Mouse (Mus musculus): ENCODE data around the gene Gm21698.
"Not testable (repeated sequence)": the region's sequence is repeated elsewhere in the genome, so short reads cannot be mapped to it uniquely, and the experiment has no call there.

Gm21698 gene

DNA sequence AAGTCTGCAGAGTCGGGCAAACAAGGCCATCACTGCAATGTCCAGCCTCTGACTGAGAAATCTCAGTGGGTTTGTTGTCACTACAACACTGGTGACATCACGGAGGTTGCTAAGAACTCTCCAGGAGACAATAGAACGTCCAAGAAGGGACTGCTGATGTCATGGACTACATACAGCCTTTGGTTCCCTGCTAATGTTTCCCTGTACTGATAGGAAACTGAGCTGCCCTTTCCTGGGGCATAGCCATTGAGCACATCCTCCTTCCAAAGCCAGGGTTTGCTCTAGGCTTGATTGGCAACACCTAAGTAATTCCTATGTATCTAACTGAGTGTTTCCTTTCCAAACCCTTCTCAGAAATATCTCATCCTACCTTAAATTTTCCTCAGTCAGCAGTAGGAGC lies at the start of gene Gm21698:
Gene Gm21698, minus strand, starts transcription at position 101 of the 400 bp plus-strand sequence.
- not testable (repeated sequence) for H3K9me3 ChIP-seq (ENCODE audit: low read length); H3K4me3 ChIP-seq (replicated peaks; ENCODE audit: low read length); H3K27me3 ChIP-seq (ENCODE audit: insufficient read depth, low read length); H3K36me3 ChIP-seq (ENCODE audit: insufficient read depth, low read length); H3K4me1 ChIP-seq (replicated peaks; ENCODE audit: low read depth, low read length)

DNA sequence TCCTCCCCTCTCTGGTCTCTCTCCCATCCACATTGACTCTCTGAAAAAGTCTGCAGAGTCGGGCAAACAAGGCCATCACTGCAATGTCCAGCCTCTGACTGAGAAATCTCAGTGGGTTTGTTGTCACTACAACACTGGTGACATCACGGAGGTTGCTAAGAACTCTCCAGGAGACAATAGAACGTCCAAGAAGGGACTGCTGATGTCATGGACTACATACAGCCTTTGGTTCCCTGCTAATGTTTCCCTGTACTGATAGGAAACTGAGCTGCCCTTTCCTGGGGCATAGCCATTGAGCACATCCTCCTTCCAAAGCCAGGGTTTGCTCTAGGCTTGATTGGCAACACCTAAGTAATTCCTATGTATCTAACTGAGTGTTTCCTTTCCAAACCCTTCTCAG lies 34.4 kb upstream of the Gm21698 start, which contains the start of gene Gm5862:
Gene Gm5862, minus strand, starts transcription at position 101 of the 400 bp plus-strand sequence.
- H3K9me3 ChIP-seq (ENCODE audit: low read length); H3K4me1 ChIP-seq (replicated peaks; ENCODE audit: low read depth, low read length); H3K36me3 ChIP-seq (ENCODE audit: insufficient read depth, low read length); H3K27me3 ChIP-seq (ENCODE audit: insufficient read depth, low read length); H3K4me3 ChIP-seq (replicated peaks; ENCODE audit: low read length): not testable (repeated sequence)

- H3K4me1 ChIP-seq (replicated peaks; ENCODE audit: low read depth, low read length); H3K9me3 ChIP-seq (ENCODE audit: low read length): not testable (repeated sequence)
- peaks cover 26% of the 10 kb centered on the region for H3K27me3 ChIP-seq (ENCODE audit: insufficient read depth, low read length)
Measured at GRCm38 (mm10) chr5:26007697-26008096, 19.2 kb upstream of the Gm21698 start.

GRCm38 (mm10) chr5:26006937-26007695 lies 18.7 kb upstream of the Gm21698 start:
- H3K4me1 ChIP-seq (replicated peaks; ENCODE audit: low read depth, low read length); H3K9me3 ChIP-seq (ENCODE audit: low read length); H3K36me3 ChIP-seq (ENCODE audit: insufficient read depth, low read length): not testable (repeated sequence)
- Histone ChIP-seq H3K27me3 (ENCODE audit: insufficient read depth, low read length) (peaks cover 26% of the 10 kb centered on the region), H3K4me3 (replicated peaks; ENCODE audit: low read length) (peak overlapping the region; percentile 79)
- peak; percentile 33 for TF ChIP-seq CTCF (conservative IDR thresholded peaks at IDR 0.05; ENCODE audit: low read length)

More at GRCm38 (mm10) chr5:26007697-26008096, 19.2 kb upstream of the Gm21698 start:
- peak overlapping the region; percentile 79 for H3K4me3 ChIP-seq (replicated peaks; ENCODE audit: low read length)
- H3K36me3 ChIP-seq (ENCODE audit: insufficient read depth, low read length), result not testable (repeated sequence)

DNA sequence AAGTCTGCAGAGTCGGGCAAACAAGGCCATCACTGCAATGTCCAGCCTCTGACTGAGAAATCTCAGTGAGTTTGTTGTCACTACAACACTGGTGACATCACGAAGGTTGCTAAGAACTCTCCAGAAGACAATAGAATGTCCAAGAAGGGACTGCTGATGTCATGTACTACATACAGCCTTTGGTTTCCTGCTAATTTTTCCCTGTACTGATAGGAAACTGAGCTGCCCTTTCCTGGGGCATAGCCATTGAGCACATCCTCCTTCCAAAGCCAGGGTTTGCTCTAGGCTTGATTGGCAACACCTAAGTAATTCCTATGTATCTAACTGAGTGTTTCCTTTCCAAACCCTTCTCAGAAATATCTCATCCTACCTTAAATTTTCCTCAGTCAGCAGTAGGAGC lies 16.2 kb upstream of the Gm21698 start, which contains the start of gene Gm1979:
Gene Gm1979, minus strand, starts transcription at position 101 of the 400 bp plus-strand sequence.
- H3K4me3 ChIP-seq (replicated peaks; ENCODE audit: low read length); H3K9me3 ChIP-seq (ENCODE audit: low read length); H3K36me3 ChIP-seq (ENCODE audit: insufficient read depth, low read length); H3K4me1 ChIP-seq (replicated peaks; ENCODE audit: low read depth, low read length): not testable (repeated sequence)
- H3K27me3 ChIP-seq (ENCODE audit: insufficient read depth, low read length), result peaks cover 22% of the 10 kb centered on the region

- H3K9me3 ChIP-seq (ENCODE audit: low read length); H3K4me1 ChIP-seq (replicated peaks; ENCODE audit: low read depth, low read length); H3K36me3 ChIP-seq (ENCODE audit: insufficient read depth, low read length); H3K27me3 ChIP-seq (ENCODE audit: insufficient read depth, low read length); H3K4me3 ChIP-seq (replicated peaks; ENCODE audit: low read length): not testable (repeated sequence)
Measured at GRCm38 (mm10) chr5:25972563-25972962, 15.9 kb downstream of the Gm21698 start, which contains the start of gene Gm21680. TSS of gene Gm21680 (minus strand) at chr5:25972663.

GRCm38 (mm10) chr5:25957050-25957449 lies 31.4 kb downstream of the Gm21698 start:
- not testable (repeated sequence) for H3K4me1 ChIP-seq (replicated peaks; ENCODE audit: low read depth, low read length); H3K36me3 ChIP-seq (ENCODE audit: insufficient read depth, low read length); H3K4me3 ChIP-seq (replicated peaks; ENCODE audit: low read length); H3K9me3 ChIP-seq (ENCODE audit: low read length)
- peaks cover 17% of the 10 kb centered on the region for H3K27me3 ChIP-seq (ENCODE audit: insufficient read depth, low read length)

- H3K27me3 ChIP-seq (ENCODE audit: insufficient read depth, low read length), result peaks cover 17% of the 10 kb centered on the region
- not testable (repeated sequence) for H3K4me1 ChIP-seq (replicated peaks; ENCODE audit: low read depth, low read length)
Measured at GRCm38 (mm10) chr5:25956611-25957010, 31.8 kb downstream of the Gm21698 start.

DNA sequence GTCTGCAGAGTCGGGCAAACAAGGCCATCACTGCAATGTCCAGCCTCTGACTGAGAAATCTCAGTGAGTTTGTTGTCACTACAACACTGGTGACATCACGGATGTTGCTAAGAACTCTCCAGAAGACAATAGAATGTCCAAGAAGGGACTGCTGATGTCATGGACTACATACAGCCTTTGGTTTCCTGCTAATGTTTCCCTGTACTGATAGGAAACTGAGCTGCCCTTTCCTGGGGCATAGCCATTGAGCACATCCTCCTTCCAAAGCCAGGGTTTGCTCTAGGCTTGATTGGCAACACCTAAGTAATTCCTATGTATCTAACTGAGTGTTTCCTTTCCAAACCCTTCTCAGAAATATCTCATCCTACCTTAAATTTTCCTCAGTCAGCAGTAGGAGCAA lies 34.1 kb downstream of the Gm21698 start, which contains the start of gene Gm21671:
Gene Gm21671, minus strand, starts transcription at position 101 of the 400 bp plus-strand sequence.
- H3K27me3 ChIP-seq (ENCODE audit: insufficient read depth, low read length), result peaks cover 10% of the 10 kb centered on the region
- H3K4me3 ChIP-seq (replicated peaks; ENCODE audit: low read length); H3K9me3 ChIP-seq (ENCODE audit: low read length); H3K4me1 ChIP-seq (replicated peaks; ENCODE audit: low read depth, low read length); H3K36me3 ChIP-seq (ENCODE audit: insufficient read depth, low read length): not testable (repeated sequence)

More at GRCm38 (mm10) chr5:25956611-25957010, 31.8 kb downstream of the Gm21698 start:
- not testable (repeated sequence) for H3K9me3 ChIP-seq (ENCODE audit: low read length); H3K36me3 ChIP-seq (ENCODE audit: insufficient read depth, low read length)
- peak overlapping the region; percentile 26; the same call in 1 of the 2 replicates for H3K4me3 ChIP-seq (replicated peaks; ENCODE audit: low read length)

DNA sequence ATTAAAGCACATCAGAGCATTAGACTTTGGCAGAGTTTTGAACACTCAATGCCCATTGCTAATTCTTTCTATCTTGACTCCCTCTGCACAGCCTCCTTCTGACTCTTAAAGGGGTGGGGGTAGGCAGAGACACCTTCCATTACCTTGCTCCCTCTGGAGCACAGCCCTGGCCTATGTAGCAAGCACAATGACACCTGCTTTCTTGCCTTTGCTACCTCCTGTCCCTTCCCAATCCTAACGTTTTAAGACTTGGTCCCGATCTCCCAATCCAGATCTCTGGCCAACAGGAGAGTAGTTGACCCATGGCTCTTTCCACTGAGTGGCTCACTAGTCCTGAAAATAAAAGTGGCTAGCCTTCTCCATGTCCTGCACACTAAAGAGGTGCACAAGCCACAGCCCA lies 43.1 kb downstream of the Gm21698 start:
- H3K36me3 ChIP-seq (ENCODE audit: insufficient read depth, low read length), result not testable (repeated sequence)

DNA sequence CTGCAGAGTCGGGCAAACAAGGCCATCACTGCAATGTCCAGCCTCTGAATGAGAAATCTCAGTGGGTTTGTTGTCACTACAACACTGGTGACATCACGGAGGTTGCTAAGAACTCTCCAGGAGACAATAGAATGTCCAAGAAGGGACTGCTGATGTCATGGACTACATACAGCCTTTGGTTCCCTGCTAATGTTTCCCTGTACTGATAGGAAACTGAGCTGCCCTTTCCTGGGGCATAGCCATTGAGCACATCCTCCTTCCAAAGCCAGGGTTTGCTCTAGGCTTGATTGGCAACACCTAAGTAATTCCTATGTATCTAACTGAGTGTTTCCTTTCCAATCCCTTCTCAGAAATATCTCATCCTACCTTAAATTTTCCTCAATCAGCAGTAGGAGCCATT lies 46.2 kb downstream of the Gm21698 start, which contains the start of gene Gm21663:
Gene Gm21663, minus strand, starts transcription at position 101 of the 400 bp plus-strand sequence.
- H3K4me1 ChIP-seq (replicated peaks; ENCODE audit: low read depth, low read length); H3K27me3 ChIP-seq (ENCODE audit: insufficient read depth, low read length); H3K4me3 ChIP-seq (replicated peaks; ENCODE audit: low read length); H3K36me3 ChIP-seq (ENCODE audit: insufficient read depth, low read length); H3K9me3 ChIP-seq (ENCODE audit: low read length): not testable (repeated sequence)

More for the DNA sequence above, 43.1 kb downstream of the Gm21698 start:
- H3K9me3 ChIP-seq (ENCODE audit: low read length); H3K27me3 ChIP-seq (ENCODE audit: insufficient read depth, low read length); H3K4me3 ChIP-seq (replicated peaks; ENCODE audit: low read length); H3K4me1 ChIP-seq (replicated peaks; ENCODE audit: low read depth, low read length): not testable (repeated sequence)
